Mouse (Mus musculus): ENCODE measurements around the gene Eno1. TPM values are rescaled to one million over a fixed set of nuclear protein-coding genes. Genes with fewer than 3 reads are reported as not detected.
"Not testable (repeated sequence)": the region's sequence is repeated elsewhere in the genome, so short reads cannot be mapped to it uniquely, and the experiment has no call there.

The Eno1 gene
- polyA plus RNA-seq, 1 experiment = 25.2 TPM

DNA sequence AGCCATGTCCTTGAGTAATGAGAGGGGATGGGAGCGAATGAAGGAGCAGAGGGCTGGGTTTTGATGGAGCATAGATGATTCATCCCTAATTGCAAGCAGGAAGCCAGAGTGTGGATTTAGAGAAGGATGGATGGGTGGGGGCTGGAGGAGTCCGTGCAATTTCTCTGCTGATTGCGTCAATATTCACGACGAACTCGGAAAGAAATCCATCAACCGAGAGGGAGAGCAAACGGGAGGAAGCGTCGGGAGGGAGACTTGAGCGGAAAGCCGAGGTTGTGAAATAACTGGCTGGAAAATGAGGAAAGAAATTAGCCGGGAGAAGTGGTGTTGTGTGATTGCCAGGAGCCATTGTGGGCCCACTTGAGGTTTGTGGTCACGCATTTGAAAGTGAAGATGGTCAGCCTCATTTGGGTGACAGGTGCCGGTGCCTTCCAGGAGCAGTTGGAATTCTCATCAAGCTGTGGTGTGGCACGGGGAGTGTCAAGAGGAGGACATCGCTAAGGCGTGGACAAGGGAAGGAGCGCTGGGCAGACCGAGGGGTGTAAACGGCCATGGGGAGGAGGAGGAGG lies 30.2 kb downstream of the Eno1 start:
- no peak for TF ChIP-seq GATA1 (IDR thresholded peaks at IDR 0.05; ENCODE audit: low read length)
- TF ChIP-seq TAL1 (IDR thresholded peaks at IDR 0.05; ENCODE audit: low read length) = no peak
- H3K36me3 ChIP-seq (ENCODE audit: control insufficient read depth) = no peaks in the 10 kb centered on the region
- peaks cover 14% of the 10 kb centered on the region for H3K27me3 ChIP-seq (ENCODE audit: control insufficient read depth)
- H3K9me3 ChIP-seq (ENCODE audit: control insufficient read depth, low read length) = peaks cover 3% of the 10 kb centered on the region; the same call in 1 of the 2 replicates
- peaks cover 4% of the 10 kb centered on the region for H3K4me1 ChIP-seq (ENCODE audit: control insufficient read depth)
- H3K4me3 ChIP-seq (replicated peaks) = no peak overlapping the region

DNA sequence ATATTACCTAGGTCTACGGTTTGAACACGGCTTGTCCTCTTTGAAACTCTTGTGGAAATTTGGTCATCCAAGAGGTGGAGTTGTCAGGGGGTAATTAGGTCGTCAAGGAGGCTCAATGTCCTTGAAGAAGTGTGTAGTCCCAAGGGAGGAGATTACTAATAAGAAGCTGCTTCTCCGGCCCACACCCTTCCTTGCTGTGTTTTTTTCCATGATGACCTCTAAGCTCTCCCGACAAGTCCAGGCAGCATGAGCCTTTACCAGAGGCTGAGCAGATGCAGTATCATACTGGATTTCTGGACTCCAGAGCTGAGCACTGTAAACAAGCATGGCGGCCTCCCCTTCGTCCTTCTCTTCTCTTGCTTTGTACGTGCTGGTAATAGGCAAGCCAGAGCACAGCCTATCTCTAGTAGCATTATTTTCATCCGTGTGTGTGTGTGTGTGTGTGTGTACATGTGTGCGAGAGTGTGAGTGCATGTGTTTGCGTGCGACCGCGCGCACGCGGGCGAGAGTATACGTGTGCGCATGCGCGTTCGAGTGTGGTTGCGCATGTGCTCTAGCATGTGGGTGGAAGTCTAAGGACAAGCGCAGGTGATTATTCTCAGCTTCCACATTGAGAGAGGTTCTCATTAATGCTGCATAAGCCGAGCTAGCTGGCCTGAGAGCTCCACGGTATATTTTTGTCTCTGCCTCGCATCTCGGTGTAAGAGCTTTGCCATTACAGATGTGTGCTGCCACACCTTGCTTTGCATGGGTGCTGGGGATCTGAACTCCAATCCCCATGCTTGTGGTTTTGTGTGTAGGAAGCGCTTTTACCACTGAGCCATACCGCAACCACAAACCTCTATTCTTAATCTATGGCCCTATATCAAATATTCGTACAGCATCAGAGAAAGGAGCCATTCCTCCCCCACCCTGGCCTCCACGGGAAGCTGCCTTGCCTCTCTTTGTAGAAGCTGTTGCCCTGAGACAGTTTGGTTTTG lies 32.4 kb downstream of the Eno1 start:
- peaks cover 11% of the 10 kb centered on the region for H3K4me1 ChIP-seq (ENCODE audit: control insufficient read depth)
- no peak for TF ChIP-seq GATA1 (IDR thresholded peaks at IDR 0.05; ENCODE audit: low read length)
- TF ChIP-seq TAL1 (IDR thresholded peaks at IDR 0.05; ENCODE audit: low read length) = no peak
- no peaks in the 10 kb centered on the region for H3K36me3 ChIP-seq (ENCODE audit: control insufficient read depth)
- no peak overlapping the region for H3K4me3 ChIP-seq (replicated peaks)
- peaks cover 14% of the 10 kb centered on the region for H3K27me3 ChIP-seq (ENCODE audit: control insufficient read depth)
- H3K9me3 ChIP-seq (ENCODE audit: control insufficient read depth, low read length) = no peaks in the 10 kb centered on the region

DNA sequence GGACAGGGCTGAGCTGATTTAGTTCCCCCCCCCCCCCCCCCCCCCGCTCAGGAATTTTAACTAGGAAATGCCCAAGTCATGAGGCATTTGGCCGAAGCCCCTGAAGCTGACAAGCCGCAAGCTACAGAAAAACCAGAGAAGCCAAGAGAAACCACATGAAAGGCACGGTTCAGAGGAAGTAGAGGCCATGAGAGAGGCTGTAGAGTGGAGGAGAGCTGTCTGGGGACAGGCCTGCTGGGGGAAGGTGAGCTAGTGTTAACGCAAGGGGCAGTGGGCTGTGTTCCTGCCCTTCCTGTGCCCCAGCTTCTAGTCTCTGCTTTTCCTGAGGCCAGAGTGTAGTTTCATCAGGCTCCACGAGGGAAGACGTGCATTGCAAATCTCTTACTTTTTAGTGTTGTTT lies 33.2 kb downstream of the Eno1 start:
- Histone ChIP-seq H3K4me3 (replicated peaks) (no peak overlapping the region), H3K36me3 (ENCODE audit: control insufficient read depth) (no peaks in the 10 kb centered on the region), H3K27me3 (ENCODE audit: control insufficient read depth) (peaks cover 14% of the 10 kb centered on the region), H3K4me1 (ENCODE audit: control insufficient read depth) (peaks cover 11% of the 10 kb centered on the region), H3K9me3 (ENCODE audit: control insufficient read depth, low read length) (no peaks in the 10 kb centered on the region)
- TF ChIP-seq TAL1 (IDR thresholded peaks at IDR 0.05; ENCODE audit: low read length) (no peak), GATA1 (IDR thresholded peaks at IDR 0.05; ENCODE audit: low read length) (no peak)

DNA sequence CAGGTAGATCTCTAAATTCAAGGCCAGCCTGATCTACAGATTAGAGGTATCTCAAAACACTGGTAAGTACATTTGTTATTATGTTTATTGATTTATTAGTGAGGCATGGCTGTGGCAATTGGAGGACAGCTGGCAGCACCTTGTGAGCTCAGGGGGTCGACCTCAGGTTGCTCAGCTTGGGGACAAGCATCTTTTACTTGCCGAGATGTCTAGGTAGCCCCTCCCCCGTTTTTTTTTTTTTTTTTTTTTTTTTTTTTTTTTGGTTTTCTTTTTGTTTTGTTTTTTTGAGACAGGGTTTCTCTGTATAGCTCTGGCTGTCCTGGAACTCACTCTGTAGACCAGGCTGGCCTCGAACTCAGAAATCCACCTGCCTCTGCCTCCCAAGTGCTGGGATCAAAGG lies 34.2 kb downstream of the Eno1 start:
- Histone ChIP-seq H3K4me1 (ENCODE audit: control insufficient read depth) (peaks cover 11% of the 10 kb centered on the region), H3K27me3 (ENCODE audit: control insufficient read depth) (peaks cover 14% of the 10 kb centered on the region)
- H3K4me3 ChIP-seq (replicated peaks); H3K9me3 ChIP-seq (ENCODE audit: control insufficient read depth, low read length); H3K36me3 ChIP-seq (ENCODE audit: control insufficient read depth): not testable (repeated sequence)

DNA sequence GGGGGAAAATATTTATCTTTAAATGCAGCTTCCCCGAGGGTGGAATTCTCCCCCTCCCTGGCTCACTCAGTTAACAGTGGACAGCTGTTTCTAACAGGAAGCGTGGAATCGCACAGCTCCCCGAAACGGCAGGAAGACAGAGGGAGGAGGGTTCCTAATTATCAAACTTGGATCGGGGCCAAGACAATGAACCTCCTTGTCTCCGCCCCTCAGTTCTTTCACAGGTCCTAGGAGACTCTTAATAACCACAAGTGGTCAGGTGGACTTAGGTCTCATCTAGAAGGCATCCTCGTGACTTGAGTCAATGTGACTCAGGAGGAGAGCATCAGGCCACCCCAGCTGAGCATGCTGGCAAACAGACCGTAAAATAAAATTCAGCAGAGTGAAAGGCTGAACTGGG lies 36.2 kb downstream of the Eno1 start:
- peaks cover 11% of the 10 kb centered on the region for H3K4me1 ChIP-seq (ENCODE audit: control insufficient read depth)
- TF ChIP-seq GATA1 (IDR thresholded peaks at IDR 0.05; ENCODE audit: low read length) (no peak), TAL1 (IDR thresholded peaks at IDR 0.05; ENCODE audit: low read length) (no peak)
- H3K27me3 ChIP-seq (ENCODE audit: control insufficient read depth) = peaks cover 10% of the 10 kb centered on the region
- H3K9me3 ChIP-seq (ENCODE audit: control insufficient read depth, low read length) = no peaks in the 10 kb centered on the region
- no peak overlapping the region for H3K4me3 ChIP-seq (replicated peaks)
- no peaks in the 10 kb centered on the region for H3K36me3 ChIP-seq (ENCODE audit: control insufficient read depth)

DNA sequence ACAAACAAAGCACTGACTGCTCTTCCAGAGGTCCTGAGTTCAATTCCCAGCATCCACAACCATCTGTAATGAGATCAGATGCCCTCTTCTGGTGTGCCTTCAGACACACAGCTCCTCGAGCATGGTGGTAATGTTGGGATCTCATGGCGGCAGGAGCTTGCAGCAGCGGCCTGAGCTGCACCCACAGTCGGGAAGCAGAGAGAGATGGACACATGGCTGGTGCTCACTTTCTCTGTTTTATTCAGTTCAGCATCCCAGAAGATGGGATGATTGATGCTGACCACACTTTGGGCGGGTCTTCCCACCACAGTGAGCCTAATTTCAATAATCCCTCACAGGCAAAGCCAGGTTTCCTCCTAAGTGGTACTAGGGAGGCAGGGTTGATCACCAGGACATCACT lies 39.0 kb downstream of the Eno1 start:
- H3K27me3 ChIP-seq (ENCODE audit: control insufficient read depth) = no peaks in the 10 kb centered on the region
- no peaks in the 10 kb centered on the region for H3K36me3 ChIP-seq (ENCODE audit: control insufficient read depth)
- peaks cover 10% of the 10 kb centered on the region for H3K4me1 ChIP-seq (ENCODE audit: control insufficient read depth)
- TF ChIP-seq TAL1 (IDR thresholded peaks at IDR 0.05; ENCODE audit: low read length) = no peak
- no peak for TF ChIP-seq GATA1 (IDR thresholded peaks at IDR 0.05; ENCODE audit: low read length)
- no peaks in the 10 kb centered on the region for H3K9me3 ChIP-seq (ENCODE audit: control insufficient read depth, low read length)
- H3K4me3 ChIP-seq (replicated peaks) = no peak overlapping the region

DNA sequence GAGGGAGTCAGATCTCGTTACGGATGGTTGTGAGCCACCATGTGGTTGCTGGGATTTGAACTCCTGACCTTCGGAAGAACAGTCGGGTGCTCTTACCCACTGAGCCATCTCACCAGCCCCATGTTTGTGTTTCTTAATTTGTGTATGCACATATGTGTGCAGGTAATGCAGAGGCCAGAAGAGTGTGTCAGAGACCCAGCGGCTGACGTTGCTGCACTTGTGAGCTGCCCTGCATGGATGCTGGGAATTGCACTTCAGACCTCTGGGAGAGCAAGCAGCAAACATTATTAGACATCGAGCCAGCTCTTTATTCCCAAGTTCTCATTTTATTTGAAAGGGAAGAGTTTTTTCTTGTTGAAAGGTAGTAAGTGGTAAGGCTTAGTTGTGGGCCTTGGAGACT lies 42.8 kb downstream of the Eno1 start:
- H3K36me3 ChIP-seq (ENCODE audit: control insufficient read depth); H3K4me3 ChIP-seq (replicated peaks); H3K27me3 ChIP-seq (ENCODE audit: control insufficient read depth); H3K9me3 ChIP-seq (ENCODE audit: control insufficient read depth, low read length): not testable (repeated sequence)
- H3K4me1 ChIP-seq (ENCODE audit: control insufficient read depth) = peaks cover 28% of the 10 kb centered on the region

DNA sequence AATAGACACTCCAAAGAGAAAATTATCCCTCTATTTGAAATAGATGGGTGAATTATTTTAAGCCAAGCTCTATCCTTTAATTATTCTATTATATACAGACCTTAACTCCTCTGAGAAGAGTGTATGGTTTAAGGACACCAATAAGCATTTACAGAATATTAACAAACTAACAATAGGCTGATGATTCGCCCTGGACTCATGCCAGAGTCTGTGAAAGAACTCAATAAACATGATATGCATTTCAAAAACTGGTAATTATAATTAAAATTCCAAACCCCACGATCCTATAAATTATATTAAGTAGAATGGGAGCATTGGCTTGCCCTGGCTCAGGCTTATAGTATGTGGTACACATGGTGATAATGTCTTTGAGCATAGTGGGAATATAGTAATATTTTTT lies 43.5 kb downstream of the Eno1 start:
- no peak overlapping the region for H3K4me3 ChIP-seq (replicated peaks)
- H3K9me3 ChIP-seq (ENCODE audit: control insufficient read depth, low read length) = no peaks in the 10 kb centered on the region
- peaks cover 28% of the 10 kb centered on the region for H3K4me1 ChIP-seq (ENCODE audit: control insufficient read depth)
- H3K27me3 ChIP-seq (ENCODE audit: control insufficient read depth) = no peaks in the 10 kb centered on the region
- no peak for TF ChIP-seq TAL1 (IDR thresholded peaks at IDR 0.05; ENCODE audit: low read length)
- no peak for TF ChIP-seq GATA1 (IDR thresholded peaks at IDR 0.05; ENCODE audit: low read length)
- H3K36me3 ChIP-seq (ENCODE audit: control insufficient read depth) = no peaks in the 10 kb centered on the region

DNA sequence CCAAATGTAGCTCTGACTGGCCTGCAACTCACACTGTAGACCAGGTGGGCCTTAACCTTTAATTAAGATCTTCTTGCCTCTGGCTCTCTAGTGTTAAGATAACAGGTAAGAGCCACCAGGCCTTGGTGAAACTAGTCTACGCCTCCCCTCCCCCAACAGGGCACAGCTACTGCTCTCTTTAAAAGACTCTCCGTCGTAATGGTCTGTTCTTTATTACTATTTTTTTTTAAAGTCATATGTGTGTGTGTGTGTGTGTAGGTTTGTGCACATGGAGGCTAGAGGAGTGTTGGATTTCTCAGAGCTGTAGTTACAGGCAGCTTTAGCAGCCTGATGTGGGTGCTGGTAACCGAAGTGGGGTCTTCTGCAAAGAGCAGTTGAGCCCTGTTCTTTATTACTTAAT lies 43.9 kb downstream of the Eno1 start:
- TF ChIP-seq TAL1 (IDR thresholded peaks at IDR 0.05; ENCODE audit: low read length) (no peak), GATA1 (IDR thresholded peaks at IDR 0.05; ENCODE audit: low read length) (no peak)
- Histone ChIP-seq H3K27me3 (ENCODE audit: control insufficient read depth) (no peaks in the 10 kb centered on the region), H3K4me3 (replicated peaks) (peak overlapping the region; percentile 90), H3K4me1 (ENCODE audit: control insufficient read depth) (peaks cover 28% of the 10 kb centered on the region), H3K9me3 (ENCODE audit: control insufficient read depth, low read length) (no peaks in the 10 kb centered on the region), H3K36me3 (ENCODE audit: control insufficient read depth) (no peaks in the 10 kb centered on the region)
